Mouse (Mus musculus) erythroblast, adult 5-6 weeks (primary cell): ENCODE measurements around the gene Rnf115. TPM values are rescaled to one million over a fixed set of nuclear protein-coding genes. Genes with fewer than 3 reads are reported as not detected.

ENCODE experiments used
- ATAC-seq: replicated peaks from 2 replicates; pipeline ENCODE4 v1.8.0; 2016; ENCODE audit warnings: moderate number of reproducible peaks, mild to moderate bottlenecking, moderate TSS enrichment, inconsistent platforms; ENCODE audit not compliant: poor library complexity, low FRiP score, severe bottlenecking
- total RNA-seq, 2 experiments: library from RNA; stranded (forward) in 1 of 2; stranded (reverse) in 1 of 2; fragments of 150-400 nt in 1 of 2; fragments of 200-764, 138-1000 nt in 1 of 2; gene quantifications; 2 replicates each; pipeline versions ENCODE4 v1.2.3 to v1.2.4; 2015 to 2017; ENCODE audit warnings: low replicate concordance in 2 of 2

The Rnf115 gene
- total RNA-seq, 2 experiments from 2014 or later = 33.4 to 38.3 TPM

- no peak for ATAC-seq
Observed at GRCm38 (mm10) chr3:96764528-96764927, 37.1 kb downstream of the Rnf115 start.

- no peak for ATAC-seq
Observed at GRCm38 (mm10) chr3:96769971-96770370, 42.5 kb downstream of the Rnf115 start.

- ATAC-seq = peak; percentile 85
Observed at GRCm38 (mm10) chr3:96772949-96773348, 45.5 kb downstream of the Rnf115 start.

GRCm38 (mm10) chr3:96777120-96777519 lies 49.7 kb downstream of the Rnf115 start:
- no peak for ATAC-seq

GRCm38 (mm10) chr3:96782236-96782635 lies 54.8 kb downstream of the Rnf115 start:
- ATAC-seq = no peak

GRCm38 (mm10) chr3:96787784-96788183 lies 60.3 kb downstream of the Rnf115 start:
- no peak for ATAC-seq

- no peak for ATAC-seq
Observed at GRCm38 (mm10) chr3:96788506-96788905, 61.0 kb downstream of the Rnf115 start.

GRCm38 (mm10) chr3:96800254-96800653 lies 72.8 kb downstream of the Rnf115 start:
- ATAC-seq = no peak

GRCm38 (mm10) chr3:96802214-96802613 lies 74.8 kb downstream of the Rnf115 start:
- no peak for ATAC-seq

GRCm38 (mm10) chr3:96808136-96808535 lies 80.7 kb downstream of the Rnf115 start:
- no peak for ATAC-seq

GRCm38 (mm10) chr3:96808651-96809050 lies 81.2 kb downstream of the Rnf115 start:
- ATAC-seq = no peak

- no peak for ATAC-seq
Observed at GRCm38 (mm10) chr3:96811232-96811631, 83.8 kb downstream of the Rnf115 start.

GRCm38 (mm10) chr3:96812395-96813091 lies 85.1 kb downstream of the Rnf115 start:
- peak; percentile 83 for ATAC-seq

GRCm38 (mm10) chr3:96813106-96813505 lies 85.6 kb downstream of the Rnf115 start:
- no peak for ATAC-seq

GRCm38 (mm10) chr3:96813591-96814244 lies 86.3 kb downstream of the Rnf115 start:
- no peak for ATAC-seq

- ATAC-seq = no peak
Observed at GRCm38 (mm10) chr3:96814342-96814741, 86.9 kb downstream of the Rnf115 start.

- ATAC-seq = no peak
Observed at GRCm38 (mm10) chr3:96820116-96820915, 92.9 kb downstream of the Rnf115 start.

GRCm38 (mm10) chr3:96821581-96821980 lies 94.1 kb downstream of the Rnf115 start:
- no peak for ATAC-seq

- no peak for ATAC-seq
Observed at GRCm38 (mm10) chr3:96823701-96824100, 96.2 kb downstream of the Rnf115 start.

GRCm38 (mm10) chr3:96824614-96825013 lies 97.2 kb downstream of the Rnf115 start:
- no peak for ATAC-seq

GRCm38 (mm10) chr3:96825261-96825660 lies 97.8 kb downstream of the Rnf115 start:
- ATAC-seq = no peak
